Comparison of ENCODE assay signal across 22 mouse cellular contexts in genomic region chr6:113499346-113499745, GRCm38 (mm10). TPM values are rescaled to one million over a fixed set of nuclear protein-coding genes. Genes with fewer than 3 reads are reported as not detected.
"Had no signal": no experiment of that assay in that cellular context is flagged by ENCODE, and none has a peak within 500 bp of the region (broad histone marks: within the 10 kb centered on the region; RNA-seq: fewer than 3 reads in every experiment).

No protein-coding gene starts in this region.

- H3K4me3 ChIP-seq: lung, embryonic 15.5 days; megakaryocyte, embryonic 14.5 days; midbrain, embryonic 13.5 days; midbrain, embryonic 15.5 days; neural tube, embryonic 12.5 days; stomach, embryonic 15.5 days had no signal

- DNase-seq: lung, adult 2 months; lung, postnatal 14 days; lung, postnatal 36 days; retina, postnatal 1 day; right cerebral cortex, adult 18-20 months; right cerebral cortex, postnatal 25 days; right cerebral cortex, postnatal 4 days; thymus, adult 2 months; thymus, postnatal 25 days; thymus, postnatal 4 days had no signal

- H3K27ac ChIP-seq: liver, embryonic 14.5 days; lung, embryonic 15.5 days; macrophage; midbrain, embryonic 13.5 days; midbrain, embryonic 15.5 days; neural tube, embryonic 12.5 days; stomach, embryonic 15.5 days; stomach, postnatal 0 days had no signal

- H3K36me3 ChIP-seq: lung, embryonic 15.5 days; midbrain, embryonic 13.5 days; midbrain, embryonic 15.5 days; neural tube, embryonic 12.5 days; stomach, embryonic 15.5 days had no signal

RNA-seq across cellular contexts. Expression of gene Prrt3, which starts 2.4 kb away (rescaled TPM):
- total RNA-seq: megakaryocyte progenitor cell, adult 5-6 weeks; monocyte, adult 5-6 weeks; neutrophil, adult 5-6 weeks had no signal

RNA-seq across cellular contexts. Expression of gene Il17rc, which starts 28.1 kb away (rescaled TPM):
- total RNA-seq: megakaryocyte progenitor cell, adult 5-6 weeks; monocyte, adult 5-6 weeks; neutrophil, adult 5-6 weeks had no signal
